Mouse (Mus musculus): ENCODE data around the gene Myh7.
"Not testable (repeated sequence)": the region's sequence is repeated elsewhere in the genome, so short reads cannot be mapped to it uniquely, and the experiment has no call there.

The Myh7 gene

GRCm38 (mm10) chr14:54994136-54994868 lies at the start of gene Myh7:
Gene Myh7 (minus strand): TSS chr14:54994626.
- no peak for DNase-seq

- not testable (repeated sequence) for DNase-seq
These were observed 49.3 kb upstream of the Myh7 start for GRCm38 (mm10) chr14:55043694-55044093.

DNA sequence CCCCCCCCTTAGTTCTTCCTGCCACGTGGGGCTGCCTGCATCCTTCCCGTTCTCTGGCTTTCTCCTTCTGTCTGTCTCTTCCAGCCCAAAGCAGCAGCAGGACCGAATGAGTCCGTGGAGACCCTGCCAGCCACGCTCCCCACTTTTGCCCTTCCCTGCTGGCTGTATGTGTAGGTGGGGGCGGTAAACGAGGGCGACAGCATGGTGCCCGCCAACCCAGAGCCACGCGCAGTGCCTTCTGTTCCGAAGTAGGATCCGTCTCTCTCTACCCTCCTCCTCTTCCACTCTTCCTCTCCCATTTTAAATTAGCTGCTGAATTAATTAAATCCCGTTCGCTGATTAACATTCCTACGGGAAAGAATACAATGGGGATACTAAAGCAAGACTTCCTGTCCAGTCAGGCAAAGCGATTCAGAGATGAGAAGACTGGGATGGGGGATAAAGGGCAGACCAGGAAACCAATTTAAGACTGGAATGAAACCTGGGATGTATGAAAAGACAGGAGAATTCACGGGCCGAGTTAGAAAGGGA lies 38.3 kb upstream of the Myh7 start:
- DNase-seq, result no peak

DNA sequence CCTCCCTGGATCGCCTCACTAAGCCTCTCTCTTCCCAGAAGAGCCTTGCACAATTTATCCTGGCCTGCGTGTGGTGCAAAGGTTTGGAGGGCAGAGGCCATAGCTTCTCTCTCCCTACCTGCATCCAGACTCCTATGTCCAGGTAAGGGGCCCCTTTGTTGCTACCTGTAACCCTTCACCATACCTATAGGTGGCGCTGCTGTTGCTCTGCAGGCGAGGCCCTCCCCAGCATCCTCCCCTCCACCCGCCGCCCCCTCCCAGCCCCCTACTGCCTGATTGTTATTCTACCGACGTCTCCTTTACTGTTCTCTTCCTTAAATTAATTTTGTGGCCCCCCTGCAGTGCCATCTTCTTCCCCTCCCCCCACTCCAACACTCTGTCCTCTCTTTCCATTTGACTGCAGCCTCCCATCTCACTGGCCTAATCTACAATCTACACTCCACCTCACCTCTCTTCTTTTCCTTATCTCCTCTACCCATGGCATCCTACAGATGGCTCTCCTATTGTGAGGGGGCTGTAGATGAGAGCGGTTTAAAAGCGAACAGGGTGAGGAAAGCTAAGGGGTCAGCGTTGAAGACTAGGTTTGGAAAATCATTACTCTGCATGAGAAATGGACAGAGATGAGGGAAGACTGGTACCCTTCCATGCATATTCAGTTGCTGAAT lies 34.7 kb upstream of the Myh7 start:
- DNase-seq, result peak; percentile 20 to 29

- no peak for DNase-seq
These were observed 34.0 kb upstream of the Myh7 start for GRCm38 (mm10) chr14:55028333-55028835.

DNA sequence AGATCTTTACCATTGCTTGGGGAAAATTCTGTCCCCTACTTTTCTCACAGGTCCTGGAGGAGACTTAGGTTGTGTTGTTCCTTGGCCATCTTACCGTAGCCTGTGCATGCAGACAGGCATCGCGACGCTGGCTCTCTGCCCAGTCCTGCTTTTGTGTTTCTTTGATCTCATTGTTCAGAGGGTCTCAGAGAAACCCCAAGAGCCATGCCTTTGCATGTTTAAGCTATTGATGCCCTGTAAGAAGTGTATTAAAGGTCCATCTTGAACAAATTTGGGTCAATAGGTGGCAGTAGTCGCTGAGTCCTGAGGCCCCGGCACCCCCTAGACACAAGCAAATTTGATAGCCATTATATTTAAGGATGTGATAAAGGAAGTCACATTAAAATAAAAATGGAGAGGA lies 33.2 kb upstream of the Myh7 start:
- no peak for DNase-seq

- DNase-seq, result no peak
These were observed 32.8 kb upstream of the Myh7 start for GRCm38 (mm10) chr14:55027251-55027650.

DNA sequence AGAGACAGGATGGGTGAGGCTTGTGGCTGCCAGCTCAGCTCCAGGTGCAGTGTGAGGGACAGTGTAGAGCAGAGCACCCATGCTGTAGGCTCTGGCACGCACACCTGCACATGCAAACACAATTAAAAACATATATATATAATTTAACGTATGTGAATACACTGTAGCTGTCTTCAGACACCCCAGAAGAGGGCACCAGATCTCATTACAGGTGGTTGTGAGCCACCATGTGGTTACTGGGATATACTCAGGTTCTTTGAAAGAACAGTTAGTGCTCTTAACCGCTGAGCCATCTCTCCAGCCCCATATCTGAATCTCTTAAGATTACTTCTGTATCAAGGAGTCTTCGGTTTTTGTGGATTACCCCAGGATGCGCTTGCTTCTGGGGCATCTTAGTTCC lies 31.1 kb upstream of the Myh7 start:
- peak; percentile 14 to 23 for DNase-seq

DNA sequence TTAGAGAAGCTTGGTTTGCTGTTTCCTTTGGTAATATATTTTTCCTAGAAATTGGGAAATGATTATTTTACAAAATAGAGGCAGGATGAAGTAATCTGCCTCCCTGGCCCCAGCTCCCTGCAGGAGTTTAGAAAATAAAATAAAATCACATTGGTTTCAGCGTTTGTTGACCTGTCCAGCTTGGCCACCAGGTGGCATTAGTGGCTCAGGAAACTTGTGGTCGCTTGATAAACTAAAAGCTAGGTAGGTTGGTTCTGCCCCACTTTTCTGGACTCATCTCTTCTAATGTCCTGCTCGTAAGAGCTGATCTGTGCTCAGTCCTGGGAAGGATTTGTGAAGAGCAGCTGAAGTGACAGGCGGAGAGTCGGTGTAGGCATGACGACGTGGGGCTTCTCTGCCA lies 29.8 kb upstream of the Myh7 start:
- peak; percentile 24 to 26 for DNase-seq

DNA sequence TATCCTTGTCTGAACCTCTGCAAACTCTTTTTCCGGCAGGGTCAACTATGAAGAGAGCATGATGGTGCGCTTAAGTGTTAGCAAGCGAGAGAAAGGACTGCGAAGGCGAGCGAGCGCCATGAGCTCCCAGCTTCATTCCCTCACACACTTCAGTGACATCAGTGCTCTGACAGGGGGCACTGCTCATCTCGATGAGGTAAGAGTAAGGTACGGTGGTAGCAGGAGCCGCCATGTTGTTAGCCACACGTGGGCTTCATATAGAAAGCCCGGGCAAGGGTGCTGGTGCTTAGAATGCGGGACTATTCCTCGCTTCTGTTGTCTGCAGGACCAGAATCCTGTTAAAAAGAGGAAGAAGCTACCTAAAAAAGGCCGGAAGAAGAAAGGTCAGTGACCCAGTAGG lies 28.6 kb upstream of the Myh7 start:
- no peak for DNase-seq

DNA sequence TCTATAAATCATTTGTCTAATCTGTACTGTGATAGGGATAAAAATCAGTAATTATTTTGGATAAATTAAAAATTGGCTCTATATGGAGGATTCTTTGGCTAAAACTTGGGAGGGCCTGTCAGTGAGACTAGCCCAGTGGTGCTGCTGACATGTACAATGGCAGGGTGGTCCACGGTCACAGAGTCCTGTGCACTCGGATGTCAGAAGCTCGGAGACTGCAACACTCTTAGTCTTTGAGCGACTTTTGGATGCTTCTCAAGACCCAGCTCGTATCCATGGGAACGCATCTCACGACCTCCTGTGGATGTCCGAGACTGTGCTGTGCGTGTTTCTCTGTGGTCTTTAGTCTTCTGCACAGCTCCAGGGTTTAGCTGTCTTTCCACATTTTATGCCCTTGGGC lies 26.0 kb upstream of the Myh7 start:
- DNase-seq, result no peak

GRCm38 (mm10) chr14:55016876-55017275 lies 22.4 kb upstream of the Myh7 start:
- DNase-seq, result no peak

DNA sequence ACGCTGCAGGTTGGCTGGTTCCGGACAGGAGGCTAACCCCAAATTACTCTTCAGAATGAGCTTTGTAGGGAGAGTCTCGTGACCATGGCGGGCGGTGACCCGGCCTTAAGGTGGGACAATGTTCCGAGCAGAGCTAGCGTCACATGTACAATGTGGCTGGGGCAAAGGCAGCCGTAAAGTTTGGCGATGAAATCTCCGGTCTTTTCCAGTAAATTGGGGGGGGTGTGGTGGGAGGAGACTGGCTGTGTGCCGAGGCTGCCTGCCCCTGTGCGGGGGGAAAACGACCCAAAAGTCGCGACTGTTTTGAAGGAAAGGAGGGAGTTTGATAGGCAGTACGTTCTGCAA lies 21.3 kb upstream of the Myh7 start:
- no peak for DNase-seq

DNA sequence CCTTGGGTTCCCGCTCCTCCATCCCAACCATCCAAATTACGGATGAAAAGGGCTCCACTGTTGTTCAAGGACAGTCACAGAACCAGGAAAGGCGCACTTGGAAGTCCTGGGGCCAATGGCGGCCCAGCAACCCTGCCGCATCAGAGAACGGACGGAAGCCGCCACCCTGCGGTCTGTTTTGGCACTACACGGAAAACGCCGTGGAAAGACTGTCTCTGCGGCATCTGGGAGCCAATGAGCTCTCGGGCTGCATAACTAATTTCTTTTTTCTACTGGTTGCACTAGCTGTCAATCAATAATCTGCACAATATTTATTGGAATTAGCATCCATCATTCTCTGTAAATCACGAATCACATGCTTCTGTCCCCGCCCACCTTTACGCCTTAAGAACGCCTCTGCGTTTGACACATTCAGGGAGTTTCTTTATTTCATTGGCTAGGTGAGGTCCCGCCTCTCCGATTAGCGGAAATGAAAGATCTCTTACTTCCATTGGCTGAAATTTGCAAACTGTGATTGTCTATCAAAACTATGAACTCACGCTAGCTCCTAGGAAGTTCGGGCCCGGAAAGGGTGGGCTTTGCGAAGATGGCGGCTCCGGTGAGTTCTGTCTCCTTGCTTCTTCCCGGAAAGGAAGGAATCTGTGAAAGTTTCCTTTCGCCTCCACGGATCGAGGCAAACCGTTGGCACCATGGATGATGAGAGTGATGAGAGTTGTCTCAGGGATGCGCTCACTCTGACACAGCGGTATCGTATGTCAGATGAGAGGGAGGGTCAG lies 20.8 kb upstream of the Myh7 start, which contains the start of gene Ngdn:
Gene Ngdn (plus strand): TSS at position 464 of the 776 bp plus-strand sequence.
- DNase-seq, result peak; percentile 97 to 99

- no peak for DNase-seq
These were observed 20.2 kb upstream of the Myh7 start for GRCm38 (mm10) chr14:55014591-55014990.

DNA sequence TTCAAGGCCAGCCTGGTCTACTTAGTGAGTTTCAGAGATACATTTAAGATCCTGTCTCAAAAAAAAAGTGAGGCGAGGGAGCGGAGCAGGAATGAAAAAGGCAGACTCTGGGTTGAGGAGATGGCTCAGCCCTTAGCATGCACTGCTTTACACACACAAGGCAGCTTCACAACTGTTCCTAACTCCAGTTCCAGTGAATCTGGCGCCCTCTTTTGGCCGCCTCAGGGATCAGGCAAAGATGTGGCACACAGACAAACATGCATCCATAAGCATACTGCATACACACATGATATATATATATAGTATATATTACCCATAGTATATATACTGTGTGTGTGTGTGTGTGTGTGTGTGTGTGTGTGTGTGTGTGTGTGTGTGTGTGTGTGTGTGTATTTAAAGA lies 16.7 kb upstream of the Myh7 start:
- peak in 1 of 2 experiments; percentile 13 for DNase-seq

DNA sequence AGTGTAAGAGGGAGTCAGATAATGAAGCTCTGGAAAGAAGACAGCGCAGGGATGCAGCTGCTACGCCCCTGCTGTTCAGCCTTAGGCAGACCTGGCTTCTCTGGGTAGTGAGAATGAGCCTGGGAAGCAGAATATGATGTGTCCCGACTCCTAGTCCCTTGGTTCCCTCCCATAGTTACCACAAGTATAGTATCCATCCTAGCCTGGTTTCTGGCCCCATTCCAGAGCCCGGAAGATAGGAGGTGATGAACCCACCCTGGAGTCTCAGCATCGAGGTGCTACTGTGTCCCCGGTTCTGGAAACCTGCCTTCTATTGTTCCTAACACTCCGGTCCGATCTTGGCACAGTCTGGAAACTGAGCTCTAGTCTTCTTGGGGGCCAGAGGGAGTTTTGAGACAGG lies 14.0 kb upstream of the Myh7 start:
- DNase-seq, result no peak

DNA sequence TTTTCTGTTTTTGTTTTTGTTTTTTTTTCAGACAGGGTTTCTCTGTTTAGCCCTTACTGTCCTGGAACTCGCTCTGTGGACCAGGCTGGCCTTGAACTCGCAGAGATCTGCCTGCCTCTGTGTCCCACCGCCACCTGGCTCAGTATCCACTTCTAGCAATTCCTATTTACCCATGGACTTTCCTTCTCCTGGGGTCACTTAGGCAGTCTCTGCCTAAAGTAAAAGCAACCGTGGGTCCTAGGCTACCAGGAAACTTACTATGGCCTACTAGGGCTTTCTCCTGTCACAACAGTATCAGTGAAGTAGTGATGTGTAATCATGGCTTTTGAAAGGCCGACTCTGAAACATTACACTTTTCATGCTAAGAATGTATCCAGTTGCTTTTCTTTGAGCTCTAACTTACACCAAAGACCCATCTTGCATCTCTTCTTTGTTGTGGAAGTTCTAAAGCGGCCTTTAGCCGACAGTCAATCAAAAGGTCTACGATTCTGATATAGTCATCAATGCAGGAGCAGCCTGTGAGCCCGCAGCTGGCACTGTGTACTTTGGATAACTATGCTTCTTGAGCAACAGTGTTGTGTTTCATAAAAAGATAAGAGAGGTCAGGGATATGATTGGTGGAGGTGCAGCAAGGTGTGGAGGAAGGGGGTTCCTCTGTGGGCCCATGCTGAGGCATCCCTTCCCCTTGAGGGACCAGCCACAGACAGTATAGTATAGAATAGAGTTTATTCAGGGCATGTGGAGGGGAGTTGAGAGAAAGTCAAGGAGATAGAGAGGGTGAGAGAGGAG lies 12.9 kb upstream of the Myh7 start:
- no peak for DNase-seq

GRCm38 (mm10) chr14:55006541-55006940 lies 12.1 kb upstream of the Myh7 start:
- DNase-seq, result no peak

- DNase-seq, result no peak
These were observed 11.5 kb upstream of the Myh7 start for GRCm38 (mm10) chr14:55005967-55006366.

DNA sequence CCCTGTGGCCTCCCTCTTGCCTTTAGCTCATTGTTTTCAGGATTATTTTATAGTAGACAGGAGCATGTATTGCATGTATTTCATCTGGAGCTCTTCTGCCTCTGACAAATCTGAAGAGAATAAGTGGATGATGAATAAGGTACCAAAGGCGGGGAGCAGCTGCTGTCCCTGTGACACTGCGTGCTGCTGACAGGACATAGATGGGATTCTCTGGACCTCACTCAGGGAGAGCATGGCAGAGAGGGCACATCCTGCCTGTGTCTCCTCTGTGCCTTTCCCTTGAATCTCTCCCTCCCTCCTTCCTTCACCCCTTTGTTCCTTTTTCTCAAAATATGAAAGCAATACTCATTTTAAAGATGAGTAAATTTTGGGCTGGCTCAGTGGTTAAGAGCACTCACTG lies 11.1 kb upstream of the Myh7 start:
- no peak for DNase-seq

All from thymus, postnatal 36 days (tissue).